Mouse (Mus musculus) layer of hippocampus, adult 9-11 months (tissue): ENCODE data around the gene Dffa.
A peak's percentile ranks its signal among the peaks of the same experiment; 100 is the strongest.
"Not testable (repeated sequence)": the region's sequence is repeated elsewhere in the genome, so short reads cannot be mapped to it uniquely, and the experiment has no call there.

ENCODE experiments used
- DNase-seq: peaks from one replicate; pipeline ENCODE4 v3.0.0; 2022

Gene Dffa

GRCm38 (mm10) chr4:149149611-149150010, 45.7 kb downstream of the Dffa start:
- DNase-seq = no peak

- DNase-seq = no peak
These were observed 46.3 kb downstream of the Dffa start for GRCm38 (mm10) chr4:149150256-149150655.

GRCm38 (mm10) chr4:149150721-149151120, 46.8 kb downstream of the Dffa start:
- no peak for DNase-seq

GRCm38 (mm10) chr4:149154859-149155258, 50.9 kb downstream of the Dffa start:
- DNase-seq = no peak

GRCm38 (mm10) chr4:149155711-149156110, 51.8 kb downstream of the Dffa start:
- peak; percentile 66 for DNase-seq

- DNase-seq = no peak
These were observed 53.5 kb downstream of the Dffa start for GRCm38 (mm10) chr4:149157415-149157973.

GRCm38 (mm10) chr4:149159203-149159602, 55.3 kb downstream of the Dffa start:
- no peak for DNase-seq

- DNase-seq = no peak
These were observed 55.9 kb downstream of the Dffa start for GRCm38 (mm10) chr4:149159891-149160290.

- no peak for DNase-seq
These were observed 57.2 kb downstream of the Dffa start for GRCm38 (mm10) chr4:149161166-149161565.

- no peak for DNase-seq
These were observed 59.2 kb downstream of the Dffa start for GRCm38 (mm10) chr4:149163196-149163595.

- no peak for DNase-seq
These were observed 60.2 kb downstream of the Dffa start for GRCm38 (mm10) chr4:149164150-149164549.

- peak; percentile 98 for DNase-seq
These were observed 62.4 kb downstream of the Dffa start, which contains the start of gene Pgd for GRCm38 (mm10) chr4:149166215-149166946. Pgd (minus strand) TSS chr4:149166771.

GRCm38 (mm10) chr4:149166957-149167611, 63.1 kb downstream of the Dffa start:
- peak; percentile 42 for DNase-seq

- no peak for DNase-seq
These were observed 64.1 kb downstream of the Dffa start for GRCm38 (mm10) chr4:149168016-149168415.

- not testable (repeated sequence) for DNase-seq
These were observed 66.0 kb downstream of the Dffa start for GRCm38 (mm10) chr4:149169926-149170325.
